Mouse (Mus musculus) cortical plate, adult 2 months (tissue): ENCODE measurements around the gene Tcf7l1. TPM values are rescaled to one million over a fixed set of nuclear protein-coding genes. Genes with fewer than 3 reads are reported as not detected.

ENCODE experiments used
- H3K27ac ChIP-seq: fragments of 200-500 bp; 2 replicates; pipeline ENCODE4 v1.5.1; 2012; ENCODE audit warnings: low read length, control low read depth, inconsistent platforms; ENCODE audit not compliant: insufficient read depth
- H3K4me1 ChIP-seq: fragments of 200-500 bp; 2 replicates; pipeline ENCODE4 v1.6.1; 2011; ENCODE audit warnings: low read length; ENCODE audit not compliant: control insufficient read depth, insufficient read depth
- H3K4me3 ChIP-seq: fragments of 200-500 bp; 2 replicates; pipeline ENCODE4 v1.5.1; 2011; ENCODE audit warnings: mild to moderate bottlenecking, low read length, control low read depth; ENCODE audit not compliant: insufficient read depth
- CTCF ChIP-seq: fragments of 200-500 bp; IDR thresholded peaks from 2 replicates; pipeline ENCODE4 v1.5.1; 2011; ENCODE audit warnings: mild to moderate bottlenecking, control low read depth, low read length; ENCODE audit not compliant: insufficient read depth; ENCODE audit errors: extremely low read depth
- POLR2A ChIP-seq: fragments of 200-500 bp; IDR thresholded peaks from 2 replicates; pipeline ENCODE4 v1.6.1; 2011; ENCODE audit warnings: mild to moderate bottlenecking, low read length, control low read depth; ENCODE audit not compliant: insufficient read depth; ENCODE audit errors: extremely low read depth
- polyA plus RNA-seq: library from polyadenylated mRNA; depleted of rRNA; stranded (reverse); fragments of >200 nt; gene quantifications from 2 replicates; pipeline ENCODE4 v1.2.3, GENCODE M21; 2012

The Tcf7l1 gene
- polyA plus RNA-seq, 1 experiment, result 3.7 TPM

DNA sequence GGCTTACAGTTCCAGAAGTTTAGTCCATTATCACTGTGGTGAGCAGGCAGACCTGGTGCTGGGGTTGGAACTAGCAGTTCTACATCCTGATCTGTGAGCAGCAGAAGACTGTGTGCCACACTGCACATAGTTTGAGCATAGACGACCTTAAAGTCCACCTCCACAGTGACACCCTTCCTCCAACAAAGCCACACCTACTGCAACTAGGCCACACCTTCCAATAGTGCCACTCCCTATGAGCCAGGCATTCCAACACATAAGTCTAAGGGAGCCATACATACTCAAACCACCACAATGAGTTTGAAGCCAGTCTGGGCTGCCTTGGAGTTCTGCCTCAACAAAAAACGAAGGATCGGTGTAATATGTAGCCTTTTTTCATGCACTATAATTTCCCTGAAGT is 55.7 kb downstream of the Tcf7l1 start:
- no peak overlapping the region for H3K27ac ChIP-seq
- no peaks in the 10 kb centered on the region for H3K4me1 ChIP-seq
- TF ChIP-seq CTCF, result no peak
- no peak for TF ChIP-seq POLR2A
- H3K4me3 ChIP-seq, result no peak overlapping the region

DNA sequence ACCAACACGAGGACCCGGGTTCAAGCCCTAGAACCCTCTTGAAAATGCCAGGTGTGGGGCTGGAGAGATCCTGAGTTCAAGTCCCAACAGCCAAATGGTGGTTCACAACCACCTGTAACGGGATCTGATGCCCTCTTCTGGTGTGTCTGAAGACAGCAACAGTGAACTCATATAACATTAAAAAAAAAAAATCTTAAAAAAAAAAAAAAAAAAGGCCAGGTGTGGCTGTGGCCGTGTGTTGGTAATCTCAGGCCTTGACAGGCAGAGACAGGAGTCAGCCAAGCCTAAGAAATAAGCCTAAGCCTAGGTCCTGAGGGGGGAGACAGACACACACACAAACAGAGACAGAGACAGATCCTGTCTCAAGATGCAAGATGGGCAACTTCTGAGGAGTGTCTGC is 56.9 kb downstream of the Tcf7l1 start:
- Histone ChIP-seq H3K27ac (no peak overlapping the region), H3K4me1 (no peaks in the 10 kb centered on the region), H3K4me3 (no peak overlapping the region)
- TF ChIP-seq POLR2A (no peak), CTCF (no peak)

GRCm38 (mm10) chr6:72730560-72730849 is 58.5 kb downstream of the Tcf7l1 start:
- TF ChIP-seq POLR2A (no peak), CTCF (no peak)
- no peak overlapping the region for H3K4me3 ChIP-seq
- H3K27ac ChIP-seq, result no peak overlapping the region
- H3K4me1 ChIP-seq, result no peaks in the 10 kb centered on the region

- Histone ChIP-seq H3K27ac (no peak overlapping the region), H3K4me1 (no peaks in the 10 kb centered on the region), H3K4me3 (no peak overlapping the region)
- no peak for TF ChIP-seq POLR2A
- TF ChIP-seq CTCF, result no peak
Measured at GRCm38 (mm10) chr6:72729831-72730559, 59.1 kb downstream of the Tcf7l1 start.

GRCm38 (mm10) chr6:72727826-72728225 is 61.2 kb downstream of the Tcf7l1 start:
- Histone ChIP-seq H3K27ac (no peak overlapping the region), H3K4me1 (no peaks in the 10 kb centered on the region), H3K4me3 (no peak overlapping the region)
- TF ChIP-seq CTCF (no peak), POLR2A (no peak)

- Histone ChIP-seq H3K4me3 (no peak overlapping the region), H3K4me1 (no peaks in the 10 kb centered on the region), H3K27ac (no peak overlapping the region)
- TF ChIP-seq POLR2A (no peak), CTCF (no peak)
Measured at GRCm38 (mm10) chr6:72724494-72725180, 64.4 kb downstream of the Tcf7l1 start.

GRCm38 (mm10) chr6:72723731-72724385 is 65.2 kb downstream of the Tcf7l1 start:
- Histone ChIP-seq H3K27ac (no peak overlapping the region), H3K4me1 (no peaks in the 10 kb centered on the region)
- no peak for TF ChIP-seq CTCF
- no peak for TF ChIP-seq POLR2A

DNA sequence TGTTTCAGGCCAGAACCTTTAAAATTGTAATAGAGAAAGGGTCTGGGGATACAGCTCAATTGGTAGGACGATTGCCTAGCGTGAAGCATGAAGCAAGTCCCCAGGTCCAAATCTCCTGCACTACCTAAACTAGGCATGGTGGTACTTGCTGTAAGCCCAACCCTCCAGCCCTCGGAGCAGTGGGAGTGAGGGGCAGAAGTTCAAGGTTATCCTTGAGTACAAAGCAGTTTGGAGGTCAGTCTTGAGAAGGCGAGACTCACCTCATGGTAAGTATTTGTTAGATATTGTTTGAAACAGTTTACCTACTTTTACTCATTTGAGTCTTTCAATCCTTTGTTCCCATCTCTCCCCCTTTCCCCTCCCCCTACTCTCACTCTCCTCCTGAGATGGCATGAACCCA is 65.9 kb downstream of the Tcf7l1 start:
- no peak for TF ChIP-seq POLR2A
- Histone ChIP-seq H3K27ac (no peak overlapping the region), H3K4me1 (no peaks in the 10 kb centered on the region), H3K4me3 (no peak overlapping the region)

More at GRCm38 (mm10) chr6:72723731-72724385, 65.2 kb downstream of the Tcf7l1 start:
- no peak overlapping the region for H3K4me3 ChIP-seq

DNA sequence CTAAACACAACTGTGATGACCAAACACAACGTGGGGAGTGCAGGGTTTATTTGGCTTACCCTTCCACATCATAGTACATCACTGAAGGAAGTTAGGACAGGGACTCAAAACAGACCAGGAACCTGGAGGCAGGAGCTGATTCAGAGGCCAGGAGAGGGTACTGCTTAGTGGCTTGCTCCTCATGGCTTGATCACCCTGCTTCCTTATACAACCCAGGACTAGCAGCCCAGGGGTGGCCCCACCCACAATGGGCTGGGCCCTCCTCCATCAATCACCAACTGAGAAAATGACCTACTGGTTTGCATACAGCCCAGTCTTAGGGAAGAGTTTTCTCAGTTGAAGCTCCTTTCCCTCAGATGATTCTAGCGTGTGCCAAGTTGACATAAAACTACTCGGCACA is 68.2 kb downstream of the Tcf7l1 start:
- H3K4me3 ChIP-seq, result no peak overlapping the region
- TF ChIP-seq CTCF, result no peak
- no peak for TF ChIP-seq POLR2A
- H3K4me1 ChIP-seq, result no peaks in the 10 kb centered on the region
- H3K27ac ChIP-seq, result no peak overlapping the region

DNA sequence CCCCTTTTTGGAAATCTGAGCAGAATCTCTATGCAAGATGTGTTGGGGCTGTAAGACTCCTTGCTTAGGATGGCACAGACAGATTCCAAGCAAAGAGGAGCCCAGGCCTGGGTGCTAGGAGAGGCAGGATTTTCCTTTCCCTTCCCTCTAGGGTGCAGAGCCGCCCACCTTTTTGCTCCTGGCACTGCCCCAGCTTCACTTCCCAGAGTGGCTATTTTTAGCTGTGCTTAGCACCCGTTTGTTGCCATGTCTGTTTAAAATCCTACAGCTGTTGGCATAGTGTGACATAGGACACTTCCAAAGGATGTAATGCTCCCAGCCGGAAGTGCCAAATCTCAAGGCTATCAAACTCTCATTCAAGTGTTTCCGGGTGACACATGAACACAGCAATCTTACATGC is 74.3 kb downstream of the Tcf7l1 start:
- Histone ChIP-seq H3K4me1 (peaks cover 8% of the 10 kb centered on the region), H3K27ac (no peak overlapping the region), H3K4me3 (no peak overlapping the region)
- no peak for TF ChIP-seq CTCF
- no peak for TF ChIP-seq POLR2A
